Mouse (Mus musculus) thymus, postnatal 25 days (tissue): ENCODE measurements at regions not wholly inside any gene's neighbourhood (a gene's known extent, or its start where the extent isn't known, plus 50 kb on each side); places are given as distances from the start of the nearest gene placed in this dataset.

Experiments used
- DNase-seq: peaks from one replicate; pipeline ENCODE4 v3.0.0; 2022

GRCm38 (mm10) chr2:61213951-61214350 lies 251.0 kb upstream of the Rbms1 start:
- no peak for DNase-seq

DNA sequence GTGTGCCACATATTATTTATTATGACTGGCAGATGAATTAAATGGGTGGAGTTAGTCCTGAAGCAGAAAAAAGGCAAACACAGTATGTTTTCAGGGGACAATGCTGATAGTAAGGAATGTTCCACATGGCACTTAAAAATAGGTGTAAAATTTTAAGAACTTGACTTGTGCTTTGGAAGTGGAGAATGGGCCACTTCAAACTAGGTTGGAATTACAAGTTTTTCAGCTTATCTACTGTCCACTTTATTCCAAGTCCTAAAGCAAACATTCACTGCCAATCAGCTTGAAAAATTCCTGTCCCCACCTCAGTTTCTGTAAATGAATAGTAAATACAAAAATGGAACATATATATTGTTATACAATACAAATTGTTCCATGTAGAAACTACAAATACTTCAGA lies 238.4 kb upstream of the Rbms1 start:
- DNase-seq: no peak

DNA sequence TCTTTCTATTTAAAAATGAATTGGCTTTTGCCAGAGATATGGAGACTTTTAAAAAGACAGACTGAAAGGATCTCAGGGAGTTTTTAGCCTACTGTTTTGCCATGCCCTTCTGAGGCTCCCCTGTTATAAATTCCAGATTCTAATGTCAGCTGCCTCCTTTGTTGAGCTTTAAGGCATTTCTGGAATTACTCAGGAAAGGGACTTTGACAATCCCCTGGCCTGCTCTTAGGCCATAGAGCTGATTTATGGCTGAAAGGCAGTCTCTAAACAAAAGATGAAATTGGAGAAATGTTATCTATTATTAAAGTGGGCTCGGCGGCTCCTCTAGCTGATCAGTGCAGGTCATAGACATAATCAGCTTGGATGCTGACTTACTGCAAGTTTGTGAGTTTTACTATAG lies 231.0 kb upstream of the Rbms1 start:
- DNase-seq: no peak

GRCm38 (mm10) chr2:61182424-61182979 lies 219.5 kb upstream of the Rbms1 start:
- no peak for DNase-seq

GRCm38 (mm10) chr2:61177801-61178200 lies 214.8 kb upstream of the Rbms1 start:
- DNase-seq: no peak

DNA sequence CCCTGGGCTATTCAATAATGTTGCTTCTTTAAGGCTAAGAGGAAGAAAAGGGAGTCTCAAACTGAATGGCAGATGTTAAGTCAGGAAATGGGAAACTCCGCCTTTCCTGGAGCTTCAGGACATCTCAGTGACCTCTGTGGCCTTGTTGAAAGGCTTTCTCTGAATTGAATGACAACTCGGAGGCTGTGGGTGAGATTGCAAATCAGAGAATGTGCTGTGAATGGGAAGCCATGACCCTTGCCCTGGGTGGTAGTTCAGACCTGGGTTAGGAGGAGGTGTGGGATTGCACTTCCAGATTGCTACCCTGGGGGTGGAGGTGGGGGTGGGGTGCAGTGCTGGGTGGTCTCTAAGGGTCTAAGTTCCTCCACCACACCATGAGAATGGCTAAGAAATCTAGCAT lies 213.8 kb upstream of the Rbms1 start:
- DNase-seq: no peak

DNA sequence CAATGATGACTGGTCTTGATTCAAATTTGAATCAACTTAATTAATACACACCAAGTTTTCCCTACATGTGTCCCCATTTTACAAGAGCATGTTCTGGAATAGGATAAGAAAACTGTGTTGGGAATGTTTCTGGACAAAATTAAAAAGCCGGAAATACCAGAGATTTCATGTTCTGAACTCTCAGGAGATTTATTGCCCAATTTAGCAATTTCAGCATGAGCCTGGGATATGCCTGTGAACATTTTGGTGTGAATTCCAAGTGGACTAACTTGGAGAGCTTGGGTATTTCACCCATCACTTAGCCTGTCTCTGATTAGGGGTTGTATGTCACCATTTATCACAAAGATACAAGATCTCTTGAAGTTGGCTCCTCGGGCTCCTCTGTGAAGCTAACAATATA lies 210.6 kb upstream of the Rbms1 start:
- DNase-seq: no peak

DNA sequence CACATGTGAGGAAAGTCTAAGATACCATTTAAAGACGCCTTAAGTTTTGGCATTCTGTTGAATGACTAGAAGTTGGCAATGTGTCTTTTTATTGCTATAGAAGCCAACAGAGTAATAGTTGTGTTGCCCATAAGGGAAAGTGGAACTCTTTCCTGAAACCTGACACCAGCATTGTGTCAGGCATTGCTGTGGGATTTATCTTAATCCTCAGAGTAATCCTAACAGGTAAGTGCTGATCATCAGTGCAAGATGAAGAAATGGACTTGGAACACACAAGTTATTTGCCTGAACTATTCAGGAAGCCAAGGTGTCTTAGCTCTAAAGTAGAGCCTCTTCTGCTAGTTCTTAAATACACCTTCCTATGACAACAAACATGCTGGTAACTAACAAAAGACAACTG lies 198.3 kb upstream of the Rbms1 start:
- no peak for DNase-seq

DNA sequence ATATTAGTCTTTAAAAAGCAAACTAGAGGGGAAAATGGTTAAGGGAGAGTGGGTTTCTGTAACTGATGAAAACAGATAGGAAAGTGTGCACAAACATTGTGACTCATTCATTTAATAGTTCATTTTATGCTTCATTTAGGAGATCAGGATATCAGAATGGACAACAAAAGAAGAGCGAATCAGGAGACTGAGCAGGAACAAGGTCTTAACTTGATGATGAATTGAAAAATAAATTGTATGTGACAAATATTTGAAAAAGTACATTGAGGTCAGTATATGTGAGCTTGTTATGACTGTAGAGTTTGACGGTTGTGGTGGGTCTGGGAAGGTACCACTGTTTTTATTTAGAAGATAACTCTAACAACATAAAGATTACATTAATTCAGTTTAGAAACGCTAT lies 196.8 kb upstream of the Rbms1 start:
- DNase-seq: no peak

DNA sequence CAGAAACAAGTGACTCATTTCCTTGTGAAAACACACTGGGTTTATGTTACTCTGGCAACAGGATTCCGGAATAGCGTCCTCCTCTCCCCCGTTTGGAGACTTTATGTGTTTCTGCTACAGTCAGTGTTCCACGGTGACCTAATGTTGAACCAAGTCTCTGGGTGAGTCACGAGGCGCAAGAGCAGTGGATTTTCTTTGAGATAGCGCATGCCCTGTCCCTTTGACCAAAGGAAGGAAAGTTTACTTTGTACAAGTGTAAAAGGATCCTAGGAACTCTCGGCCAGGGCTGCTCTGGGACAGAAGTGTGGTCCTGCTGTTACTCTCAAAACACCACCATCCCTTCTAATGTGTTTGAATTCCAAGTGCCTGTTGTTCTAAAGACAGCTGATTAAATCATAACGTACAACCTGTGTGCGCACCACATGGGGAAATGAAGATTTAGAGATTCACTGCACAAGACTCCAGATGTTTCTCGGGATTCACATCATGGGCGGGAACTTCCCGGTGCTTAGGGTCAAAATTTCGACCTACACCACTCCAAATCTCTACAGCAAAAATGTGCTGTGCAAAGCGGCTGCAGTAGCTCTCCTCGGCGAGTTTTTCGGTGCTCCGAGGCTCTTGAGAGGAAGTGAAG lies 176.1 kb upstream of the Rbms1 start:
- DNase-seq: no peak

GRCm38 (mm10) chr2:61138625-61138997 lies 175.6 kb upstream of the Rbms1 start:
- no peak for DNase-seq

GRCm38 (mm10) chr2:61137378-61137777 lies 174.4 kb upstream of the Rbms1 start:
- DNase-seq: no peak

- DNase-seq: no peak
Observed at GRCm38 (mm10) chr2:61136926-61137325, 173.9 kb upstream of the Rbms1 start.

- DNase-seq: no peak
Observed at GRCm38 (mm10) chr2:61123046-61123806, 160.2 kb upstream of the Rbms1 start.

DNA sequence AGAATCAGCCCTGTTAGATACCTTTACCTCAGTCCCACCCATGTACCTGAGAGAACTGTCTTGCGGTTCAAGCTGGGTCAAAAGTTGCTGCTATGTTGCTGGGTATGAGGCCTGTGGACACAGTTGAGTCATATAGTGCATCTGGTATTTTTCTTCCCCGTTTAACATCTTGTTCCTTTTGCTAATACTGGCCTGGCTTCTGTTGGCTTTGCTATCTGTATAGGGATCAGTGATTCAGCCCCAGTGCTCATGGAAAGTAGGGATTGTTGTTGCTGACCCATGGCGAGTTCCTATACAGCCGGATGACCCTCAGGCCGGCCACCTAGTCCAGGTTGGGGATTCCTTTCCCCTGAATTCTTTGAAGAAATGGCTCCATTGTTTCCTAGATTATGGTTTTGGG lies 158.3 kb upstream of the Rbms1 start:
- DNase-seq: no peak

GRCm38 (mm10) chr2:61114620-61115019 lies 151.6 kb upstream of the Rbms1 start:
- no peak for DNase-seq

- DNase-seq: no peak
Observed at GRCm38 (mm10) chr2:61113916-61114315, 150.9 kb upstream of the Rbms1 start.

GRCm38 (mm10) chr2:61110591-61110990 lies 147.6 kb upstream of the Rbms1 start:
- no peak for DNase-seq

DNA sequence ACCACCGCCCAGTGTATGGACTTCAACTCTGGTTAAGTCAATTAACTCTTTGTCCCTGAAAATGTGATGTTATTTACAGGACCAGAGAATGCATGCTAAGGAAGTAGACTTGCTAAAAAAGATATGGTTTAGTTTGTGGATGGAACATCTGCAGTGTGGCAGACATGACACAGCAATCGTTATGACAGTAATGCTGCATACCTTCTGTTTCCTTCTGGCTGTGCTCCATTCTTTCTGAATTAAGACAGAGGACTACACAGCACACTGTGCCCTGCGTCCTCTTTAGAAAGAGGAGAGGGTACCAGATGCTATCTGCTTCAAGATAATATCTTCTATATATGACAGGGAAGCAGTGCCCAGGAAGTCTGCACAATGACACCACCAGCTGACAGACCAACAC lies 146.6 kb upstream of the Rbms1 start:
- no peak for DNase-seq

GRCm38 (mm10) chr2:61105169-61105568 lies 142.2 kb upstream of the Rbms1 start:
- no peak for DNase-seq

DNA sequence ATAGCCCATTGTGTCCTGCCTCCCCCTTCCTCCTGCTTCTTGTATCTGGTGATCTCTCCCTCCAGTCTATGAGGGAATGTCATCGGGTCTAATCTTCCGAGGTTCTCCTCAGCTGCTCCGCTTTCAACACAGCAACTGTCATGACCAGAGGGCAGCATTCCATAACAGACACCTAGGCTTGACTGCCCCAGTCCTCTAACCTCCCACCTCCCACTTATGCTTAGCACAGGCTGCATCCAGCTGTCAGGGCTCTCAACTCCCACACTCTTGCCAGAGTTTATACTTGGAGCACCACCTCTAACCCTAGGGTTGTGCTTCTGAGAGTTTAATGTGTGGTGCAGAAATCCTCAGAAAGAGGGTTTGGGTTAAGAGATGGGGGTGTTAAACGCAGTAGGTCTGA lies 137.9 kb upstream of the Rbms1 start:
- DNase-seq: no peak

- no peak for DNase-seq
Observed at GRCm38 (mm10) chr2:61088501-61088900, 125.5 kb upstream of the Rbms1 start.

GRCm38 (mm10) chr2:61084835-61085234 lies 121.8 kb upstream of the Rbms1 start:
- DNase-seq: no peak

- DNase-seq: no peak
Observed at GRCm38 (mm10) chr2:61083100-61083499, 120.1 kb upstream of the Rbms1 start.

- DNase-seq: no peak
Observed at GRCm38 (mm10) chr2:61082640-61083039, 119.6 kb upstream of the Rbms1 start.
